Comparison of ENCODE assay signal across 13 mouse cellular contexts in the genomic region with DNA sequence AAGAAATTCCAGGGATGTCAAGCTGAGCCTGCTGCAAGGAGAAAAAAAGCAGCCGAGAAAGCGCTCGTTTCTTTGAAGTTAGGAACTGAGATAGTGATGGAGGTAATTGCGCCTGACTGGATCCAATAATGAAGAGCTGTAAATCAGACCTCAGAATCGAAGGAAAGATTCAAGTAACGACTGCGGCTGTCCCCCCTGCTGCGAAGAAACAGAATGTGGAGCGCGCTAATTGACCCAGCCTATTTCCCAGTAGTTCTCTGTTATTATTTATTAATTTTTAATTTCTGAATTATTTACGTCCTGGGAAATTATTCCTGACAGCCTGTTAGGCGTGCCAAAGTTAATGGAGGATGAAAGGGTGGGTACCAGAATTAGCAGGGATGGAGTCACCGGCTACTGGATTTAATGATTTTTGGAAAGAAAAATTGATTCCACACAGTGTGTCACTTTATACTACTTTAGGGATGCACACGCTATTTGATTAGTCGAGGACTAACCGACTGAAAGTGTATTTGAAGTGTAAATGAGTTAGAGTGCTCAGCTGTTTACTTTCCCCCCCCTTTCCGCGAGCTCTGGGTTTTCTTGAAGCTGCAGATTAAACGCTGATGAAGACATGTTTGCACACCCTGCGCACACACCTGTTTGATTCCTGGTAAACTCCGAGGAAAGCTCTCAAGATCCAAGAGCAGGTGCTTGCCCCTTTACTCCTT. TPM values are rescaled to one million over a fixed set of nuclear protein-coding genes. Genes with fewer than 3 reads are reported as not detected.
A peak's percentile ranks its signal among the peaks of the same experiment; 100 is the strongest.
DNase-seq lines count a peak whose midpoint lies in the region; ATAC-seq and TF ChIP-seq lines count a peak whose summit lies in the region.
"Had no signal": no experiment of that assay in that cellular context is flagged by ENCODE, and none has a peak within 500 bp of the region (broad histone marks: within the 10 kb centered on the region; RNA-seq: fewer than 3 reads in every experiment).

No protein-coding gene starts in this region.

- H3K4me3 ChIP-seq in forebrain, postnatal 0 days (ENCODE audit: low read depth, low read length), result no peak overlapping the region
- no peak overlapping the region for H3K4me3 ChIP-seq in midbrain, embryonic 16.5 days (ENCODE audit: low read depth, low read length)
- no peak overlapping the region for H3K4me3 ChIP-seq in liver, embryonic 11.5 days (ENCODE audit: low read depth, low read length)
- H3K4me3 ChIP-seq: embryonic facial prominence, embryonic 10.5 days; liver, embryonic 15.5 days had no signal

- H3K4me1 ChIP-seq in forebrain, postnatal 0 days (ENCODE audit: insufficient read depth), result no peaks in the 10 kb centered on the region
- H3K4me1 ChIP-seq in midbrain, embryonic 16.5 days (ENCODE audit: control insufficient read depth, insufficient read depth, low read length), result peaks cover 10% of the 10 kb centered on the region
- H3K4me1 ChIP-seq in liver, embryonic 11.5 days (replicated peaks; ENCODE audit: control insufficient read depth, insufficient read depth, low read length), result no peaks in the 10 kb centered on the region
- H3K4me1 ChIP-seq: embryonic facial prominence, embryonic 10.5 days; liver, embryonic 15.5 days had no signal

- no peaks in the 10 kb centered on the region; the same call in 1 of the 2 replicates for H3K27me3 ChIP-seq in forebrain, postnatal 0 days (ENCODE audit: insufficient read depth, low read length)
- no peaks in the 10 kb centered on the region for H3K27me3 ChIP-seq in midbrain, embryonic 16.5 days (ENCODE audit: control insufficient read depth, insufficient read depth, low read depth, low read length)
- H3K27me3 ChIP-seq in liver, embryonic 11.5 days (replicated peaks; ENCODE audit: control insufficient read depth, insufficient read depth, low read length), result no peaks in the 10 kb centered on the region

- intact Hi-C loops in left cerebral cortex, postnatal 4 days (cut with DNase I), result no loop called here

- no peak for TF ChIP-seq CTCF in forebrain, postnatal 0 days (IDR thresholded peaks at IDR 0.05; ENCODE audit: low read depth)

- no peak overlapping the region for H3K27ac ChIP-seq in forebrain, postnatal 0 days (ENCODE audit: low read depth, low read length)
- peak overlapping the region; percentile 20; the same call in 1 of the 2 replicates for H3K27ac ChIP-seq in midbrain, embryonic 16.5 days (ENCODE audit: low read length)
- H3K27ac ChIP-seq in liver, embryonic 11.5 days (ENCODE audit: low read depth, low read length), result no peak overlapping the region
- H3K27ac ChIP-seq: embryonic facial prominence, embryonic 10.5 days; liver, embryonic 15.5 days had no signal

- 23% methylated on average over 21 of the region's 21 CpGs for WGBS in forebrain, postnatal 0 days
- WGBS in midbrain, embryonic 16.5 days, result 29% methylated on average over 21 of the region's 21 CpGs
- WGBS in liver, embryonic 11.5 days, result 55% methylated on average over 21 of the region's 21 CpGs

- DNase-seq in embryo, embryonic 10 days (ENCODE audit: low spot score), result peak; percentile 38
- no peak for DNase-seq in embryo, embryonic 9.5 days (ENCODE audit: extremely low spot score)
- DNase-seq in Muller cell, postnatal 12 days (ENCODE audit: inconsistent ontology term), result peak; percentile 70
- DNase-seq in forebrain, postnatal 0 days, result no peak
- DNase-seq in frontal cortex, postnatal 14 days (ENCODE audit: low spot score in 2 of 2), result no peak
- no peak for DNase-seq in liver, embryonic 11.5 days (ENCODE audit: low spot score)
- DNase-seq in left cerebral cortex, postnatal 4 days, result no peak
- DNase-seq: adrenal gland, postnatal 25 days; cerebellum, adult 11-12 months; kidney, postnatal 36 days had no signal

- H3K36me3 ChIP-seq in forebrain, postnatal 0 days (ENCODE audit: insufficient read depth), result no peaks in the 10 kb centered on the region
- no peaks in the 10 kb centered on the region for H3K36me3 ChIP-seq in midbrain, embryonic 16.5 days (ENCODE audit: control insufficient read depth, insufficient read depth, low read length)
- H3K36me3 ChIP-seq in liver, embryonic 11.5 days (ENCODE audit: control insufficient read depth, insufficient read depth, low read length), result no peaks in the 10 kb centered on the region
- H3K36me3 ChIP-seq: embryonic facial prominence, embryonic 10.5 days; liver, embryonic 15.5 days had no signal

- H3K9me3 ChIP-seq in forebrain, postnatal 0 days (ENCODE audit: low read length), result no peaks in the 10 kb centered on the region
- no peaks in the 10 kb centered on the region for H3K9me3 ChIP-seq in midbrain, embryonic 16.5 days (replicated peaks; ENCODE audit: control insufficient read depth, low read length, poor library complexity, severe bottlenecking)
- no peaks in the 10 kb centered on the region for H3K9me3 ChIP-seq in liver, embryonic 11.5 days (ENCODE audit: control insufficient read depth, low read length)
- H3K9me3 ChIP-seq: embryonic facial prominence, embryonic 10.5 days; liver, embryonic 15.5 days had no signal

- ATAC-seq in forebrain, postnatal 0 days, result peak; percentile 32; the same call in 1 of the 2 replicates
- peak; percentile 80 for ATAC-seq in midbrain, embryonic 16.5 days
- ATAC-seq in liver, embryonic 11.5 days (replicated peaks; ENCODE audit: low FRiP score), result no peak

- H3K9ac ChIP-seq in forebrain, postnatal 0 days, result no peak overlapping the region
- H3K9ac ChIP-seq in midbrain, embryonic 16.5 days (ENCODE audit: low read depth, low read length), result no peak overlapping the region
- no peak overlapping the region for H3K9ac ChIP-seq in liver, embryonic 11.5 days (ENCODE audit: low read depth, low read length)
- H3K9ac ChIP-seq: liver, embryonic 15.5 days had no signal

- H3K4me2 ChIP-seq in forebrain, postnatal 0 days (ENCODE audit: low read depth), result no peak overlapping the region
- H3K4me2 ChIP-seq in midbrain, embryonic 16.5 days (ENCODE audit: low read length), result peak overlapping the region; percentile 35
- H3K4me2 ChIP-seq in liver, embryonic 11.5 days, result no peak overlapping the region
- H3K4me2 ChIP-seq: liver, embryonic 15.5 days had no signal

RNA-seq across cellular contexts. Expression of a gene that starts 7.6 kb away (rescaled TPM):
- 609 and 774 TPM in 2 replicates for total RNA-seq in forebrain, postnatal 0 days (2014; rRNA removed)
- 566 and 750 TPM in 2 replicates for polyA plus RNA-seq in forebrain, postnatal 0 days (2015; fragmentation: Nextera tagmentation; extraction: Ambion mirVana)
- 459 and 464 TPM in 2 replicates for polyA plus RNA-seq in midbrain, embryonic 16.5 days (2015; fragmentation: Nextera tagmentation; extraction: Ambion mirVana)
- polyA plus RNA-seq in liver, embryonic 11.5 days (2014; fragmentation: Nextera tagmentation; extraction: Ambion mirVana), result 1,055 and 1,138 TPM in 2 replicates
- 100 to 1,000 TPM; 522 to 547 TPM for total RNA-seq in left cerebral cortex, postnatal 4 days (2021)

RNA-seq across cellular contexts. Expression of a gene that starts 28.6 kb away (rescaled TPM):
- total RNA-seq in forebrain, postnatal 0 days (2014; rRNA removed), result 118 and 146 TPM in 2 replicates
- polyA plus RNA-seq in forebrain, postnatal 0 days (2015; fragmentation: Nextera tagmentation; extraction: Ambion mirVana), result 186 and 197 TPM in 2 replicates
- 192 and 200 TPM in 2 replicates for polyA plus RNA-seq in midbrain, embryonic 16.5 days (2015; fragmentation: Nextera tagmentation; extraction: Ambion mirVana)
- polyA plus RNA-seq in liver, embryonic 11.5 days (2014; fragmentation: Nextera tagmentation; extraction: Ambion mirVana), result 314 and 321 TPM in 2 replicates
- 10 to 100 TPM; 74.6 to 74.7 TPM for total RNA-seq in left cerebral cortex, postnatal 4 days (2021)

Comparison
In these comparisons a context has a peak if more than half of its experiments do, and no peak if none do; other contexts are left out.
1. DNase-seq: peak in embryo, embryonic 10 days (single experiment) and Muller cell, postnatal 12 days (single experiment); none in embryo, embryonic 9.5 days (single experiment), forebrain, postnatal 0 days (single experiment), frontal cortex, postnatal 14 days (0 of 2), liver, embryonic 11.5 days (single experiment) and left cerebral cortex, postnatal 4 days (single experiment).